Mouse (Mus musculus) bone marrow macrophage, adult 2 months (primary cell): ENCODE measurements at regions not wholly inside any gene's neighbourhood (a gene's known extent, or its start where the extent isn't known, plus 50 kb on each side); places are given as distances from the start of the nearest gene placed in this dataset.

Experiments
- H3K27ac ChIP-seq: 2 replicates; pipeline ENCODE4 v1.5.1; 2012; ENCODE audit warnings: low read depth, low read length; ENCODE audit not compliant: insufficient read depth
- H3K4me1 ChIP-seq: 2 replicates; pipeline ENCODE4 v1.6.1; 2012; ENCODE audit warnings: low read length; ENCODE audit not compliant: control insufficient read depth, insufficient read depth
- H3K4me3 ChIP-seq: 2 replicates; pipeline ENCODE4 v1.5.1; 2012; ENCODE audit warnings: mild to moderate bottlenecking, low read length, moderate library complexity; ENCODE audit not compliant: insufficient read depth
- CTCF ChIP-seq: IDR thresholded peaks from 2 replicates; pipeline ENCODE4 v1.5.1; 2012; ENCODE audit warnings: low read depth, mild to moderate bottlenecking, low read length, moderate library complexity
- POLR2A ChIP-seq: IDR thresholded peaks from 2 replicates; pipeline ENCODE4 v1.6.1; 2012; ENCODE audit warnings: mild to moderate bottlenecking, low read depth, low read length, borderline replicate concordance

DNA sequence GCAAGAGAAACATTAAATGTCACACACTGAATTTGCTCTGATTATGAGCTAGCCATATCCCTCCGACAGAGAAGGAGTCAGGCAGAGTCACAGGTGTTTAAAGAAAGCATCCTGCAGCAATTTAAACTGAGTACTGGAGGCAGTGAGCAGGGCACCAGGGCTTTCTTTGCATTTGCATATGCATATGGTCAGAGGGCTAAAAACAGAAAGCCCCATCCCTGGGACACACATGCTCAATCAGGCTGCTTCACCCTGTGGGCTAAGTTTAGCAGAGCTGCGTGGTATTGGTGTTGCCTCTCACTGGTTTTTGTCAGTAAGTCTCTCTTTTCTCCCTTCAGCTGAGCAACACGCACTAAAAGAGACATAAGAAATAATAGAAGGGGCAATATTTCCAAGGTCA is 289.9 kb upstream of the Rps6ka3 start:
- TF ChIP-seq POLR2A = no peak
- TF ChIP-seq CTCF = no peak
- Histone ChIP-seq H3K27ac (no peak overlapping the region), H3K4me3 (no peak overlapping the region), H3K4me1 (no peaks in the 10 kb centered on the region)

DNA sequence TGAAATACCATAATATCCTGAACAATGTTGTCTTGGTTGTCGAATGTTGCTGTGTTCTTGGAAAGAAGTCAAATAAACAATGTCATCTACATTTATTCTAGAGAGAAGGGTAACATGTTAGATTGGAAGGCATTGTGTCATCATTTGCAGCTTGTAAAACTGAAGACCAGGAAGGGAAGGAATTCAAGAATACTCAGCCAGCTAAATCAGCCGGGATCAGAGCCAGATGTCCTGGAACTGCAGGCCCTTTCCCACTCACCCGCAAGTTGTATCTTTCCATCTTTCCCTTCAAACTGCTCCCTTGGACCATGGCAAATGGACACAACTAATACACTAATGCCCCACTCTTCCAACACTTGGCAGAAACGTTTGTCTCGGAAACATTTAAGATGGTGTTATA is 288.7 kb upstream of the Rps6ka3 start:
- TF ChIP-seq CTCF (no peak), POLR2A (no peak)
- Histone ChIP-seq H3K4me1 (no peaks in the 10 kb centered on the region), H3K27ac (no peak overlapping the region), H3K4me3 (no peak overlapping the region)

DNA sequence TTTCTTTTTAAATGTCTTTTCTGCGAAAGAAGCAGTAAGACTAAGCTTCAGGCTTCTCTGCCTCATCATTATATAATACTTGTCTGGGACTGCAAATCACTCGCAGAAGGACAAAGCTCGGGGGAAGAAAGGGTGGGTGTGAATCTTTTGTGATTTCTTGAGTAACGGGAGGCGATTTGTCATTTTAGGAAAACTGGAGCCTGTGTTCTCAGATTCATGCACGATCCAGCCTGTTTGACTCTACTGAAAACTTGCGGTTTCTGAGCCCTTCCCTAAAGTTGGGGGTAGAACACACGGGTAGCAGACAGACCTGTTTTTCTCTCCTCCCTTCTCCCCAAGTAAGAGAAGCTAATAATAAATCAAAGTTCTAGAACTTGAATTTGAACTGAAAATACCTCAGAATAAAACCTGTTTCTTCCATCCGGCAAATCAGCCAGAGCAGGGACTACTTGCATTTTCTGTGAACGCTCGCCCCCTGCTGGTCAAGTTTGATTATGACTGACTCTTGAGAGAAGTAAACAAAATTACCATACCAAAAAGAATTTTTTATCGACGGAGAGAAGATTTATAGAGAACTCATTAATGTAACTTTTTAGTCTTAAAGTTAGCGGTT is 288.2 kb upstream of the Rps6ka3 start:
- TF ChIP-seq POLR2A (no peak), CTCF (no peak)
- Histone ChIP-seq H3K27ac (no peak overlapping the region), H3K4me1 (no peaks in the 10 kb centered on the region), H3K4me3 (no peak overlapping the region)

GRCm38 (mm10) chrX:158923081-158923561 is 287.0 kb upstream of the Rps6ka3 start:
- TF ChIP-seq POLR2A (no peak), CTCF (no peak)
- no peak overlapping the region for H3K27ac ChIP-seq

DNA sequence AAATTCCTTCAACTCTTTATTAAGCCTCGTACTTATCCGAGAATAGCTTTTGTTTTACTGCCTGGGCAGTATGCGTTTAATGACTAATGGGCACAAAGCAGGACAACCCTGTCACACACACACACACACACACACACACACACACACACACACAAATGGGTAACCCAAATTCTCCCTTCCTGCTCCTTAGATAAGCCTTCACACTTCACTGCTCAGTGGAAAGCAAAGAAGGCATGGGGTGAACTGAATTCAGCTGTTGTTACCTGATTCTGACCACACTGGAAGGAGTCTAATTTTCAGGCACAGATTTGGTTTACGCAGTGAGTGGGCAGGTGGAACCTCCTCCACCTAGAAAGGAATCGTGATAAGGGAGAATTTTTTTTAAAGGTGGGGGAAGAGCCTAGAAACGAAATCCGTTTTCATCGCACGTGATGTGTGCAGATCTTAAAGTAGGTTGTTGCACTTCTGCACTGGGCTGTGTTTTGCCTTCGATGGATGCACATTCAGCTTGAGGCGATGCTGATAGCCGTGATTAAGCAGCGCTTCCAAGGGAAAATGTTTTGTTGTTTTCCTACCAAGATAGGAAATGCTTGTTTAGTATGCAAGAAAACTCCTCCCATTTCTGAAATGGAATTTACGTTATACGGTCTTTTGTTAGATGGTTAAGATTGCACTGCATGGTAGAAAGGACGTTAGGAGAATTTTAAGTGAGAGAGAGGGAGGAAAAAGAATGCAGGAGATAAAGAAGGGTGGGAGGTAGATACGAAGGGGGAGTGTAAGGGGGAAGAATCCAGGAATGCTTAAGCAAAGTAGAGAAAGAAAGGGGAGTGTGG is 286.2 kb upstream of the Rps6ka3 start:
- TF ChIP-seq CTCF (no peak), POLR2A (no peak)
- Histone ChIP-seq H3K4me3 (no peak overlapping the region), H3K27ac (no peak overlapping the region), H3K4me1 (no peaks in the 10 kb centered on the region)

More at GRCm38 (mm10) chrX:158923081-158923561, 287.0 kb upstream of the Rps6ka3 start:
- H3K4me3 ChIP-seq = no peak overlapping the region
- H3K4me1 ChIP-seq = no peaks in the 10 kb centered on the region

GRCm38 (mm10) chrX:158924490-158925398 is 285.4 kb upstream of the Rps6ka3 start:
- Histone ChIP-seq H3K4me1 (no peaks in the 10 kb centered on the region), H3K4me3 (no peak overlapping the region), H3K27ac (no peak overlapping the region)
- TF ChIP-seq CTCF (no peak), POLR2A (no peak)

DNA sequence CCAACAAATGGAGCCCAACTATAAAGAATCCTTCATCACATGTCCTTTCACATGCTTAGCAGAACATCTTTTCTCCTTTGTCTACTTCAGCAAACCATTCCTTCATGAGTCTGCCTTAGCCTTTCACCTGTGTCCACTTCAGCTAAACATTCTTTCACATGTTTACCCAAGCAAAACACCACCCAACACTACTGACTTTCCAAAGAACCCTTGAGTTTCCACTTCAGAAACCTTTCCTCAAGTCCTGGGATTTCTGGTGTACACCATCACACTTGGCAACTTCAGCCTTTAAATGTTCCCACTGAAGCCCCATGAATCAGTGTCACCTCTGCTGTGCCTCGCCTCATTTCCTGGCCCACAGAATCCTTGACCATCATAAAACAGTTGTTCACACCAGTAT is 278.2 kb upstream of the Rps6ka3 start:
- peaks cover under 1% of the 10 kb centered on the region; the same call in 1 of the 2 replicates for H3K4me1 ChIP-seq
- no peak overlapping the region for H3K4me3 ChIP-seq
- H3K27ac ChIP-seq = no peak overlapping the region
- TF ChIP-seq CTCF = no peak

DNA sequence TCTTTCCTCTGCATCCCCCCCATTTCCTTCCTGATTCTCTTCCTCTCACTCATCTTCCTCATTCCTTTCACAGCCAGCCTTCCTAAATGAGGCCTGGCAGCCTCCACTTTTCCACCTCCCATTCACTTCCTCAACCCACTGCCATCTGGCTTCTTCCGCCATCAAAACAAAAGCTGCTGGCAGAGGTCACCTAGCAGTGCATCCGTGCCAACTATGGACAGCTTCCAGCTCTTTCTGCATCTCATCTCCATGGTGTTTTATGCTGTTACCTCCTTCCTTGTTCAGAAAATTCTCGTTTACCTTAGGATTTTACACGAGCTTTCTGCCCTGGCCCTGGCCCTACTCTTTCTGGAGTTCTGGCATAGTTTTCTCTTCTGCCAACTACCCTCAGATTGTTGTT is 262.9 kb upstream of the Rps6ka3 start:
- no peak for TF ChIP-seq CTCF
- no peak for TF ChIP-seq POLR2A
- Histone ChIP-seq H3K27ac (no peak overlapping the region), H3K4me1 (no peaks in the 10 kb centered on the region), H3K4me3 (no peak overlapping the region)

DNA sequence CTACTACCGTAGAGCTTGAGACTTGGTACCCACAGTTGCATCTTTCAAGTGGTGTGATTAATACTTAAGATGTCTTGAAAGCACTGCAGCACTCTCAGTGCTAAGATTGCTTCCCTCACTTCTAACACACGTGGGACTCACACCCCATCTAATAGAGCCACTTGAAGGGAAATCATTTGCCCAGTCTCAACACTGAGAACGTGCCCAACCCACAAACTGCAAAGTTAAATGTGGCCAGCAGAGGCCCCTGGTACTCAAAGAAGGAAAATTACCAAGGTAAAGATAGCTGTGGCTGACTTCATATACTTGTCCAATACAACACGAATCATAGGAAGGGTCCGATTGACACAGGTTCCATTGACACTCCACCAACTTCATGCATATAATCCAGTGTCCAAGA is 238.4 kb upstream of the Rps6ka3 start:
- no peak overlapping the region for H3K27ac ChIP-seq
- no peak for TF ChIP-seq POLR2A
- TF ChIP-seq CTCF = no peak
- no peaks in the 10 kb centered on the region for H3K4me1 ChIP-seq
- H3K4me3 ChIP-seq = no peak overlapping the region

GRCm38 (mm10) chrX:158976648-158977047 is 233.5 kb upstream of the Rps6ka3 start:
- TF ChIP-seq POLR2A = no peak
- no peak for TF ChIP-seq CTCF
- no peaks in the 10 kb centered on the region for H3K4me1 ChIP-seq
- H3K27ac ChIP-seq = no peak overlapping the region
- H3K4me3 ChIP-seq = no peak overlapping the region

GRCm38 (mm10) chrX:158984721-158985120 is 225.4 kb upstream of the Rps6ka3 start:
- H3K4me3 ChIP-seq = no peak overlapping the region
- TF ChIP-seq CTCF = no peak
- TF ChIP-seq POLR2A = no peak
- H3K4me1 ChIP-seq = no peaks in the 10 kb centered on the region
- no peak overlapping the region for H3K27ac ChIP-seq
